Mouse (Mus musculus): ENCODE measurements around the gene Sfswap.
"Not testable (repeated sequence)": the region's sequence is repeated elsewhere in the genome, so short reads cannot be mapped to it uniquely, and the experiment has no call there.

The Sfswap gene

GRCm38 (mm10) chr5:129586016-129586415 is 85.0 kb downstream of the Sfswap start:
- peak; percentile 86 to 91 for DNase-seq (ENCODE audit: low spot score in 2 of 2)

GRCm38 (mm10) chr5:129586471-129586870 is 85.5 kb downstream of the Sfswap start:
- DNase-seq (ENCODE audit: low spot score in 2 of 2) = no peak

- peak; percentile 54 to 71 for DNase-seq (ENCODE audit: low spot score in 2 of 2)
Observed at GRCm38 (mm10) chr5:129590915-129591314, 89.9 kb downstream of the Sfswap start.

GRCm38 (mm10) chr5:129594116-129595114 is 93.4 kb downstream of the Sfswap start:
- peak; percentile 88 to 93 for DNase-seq (ENCODE audit: low spot score in 2 of 2)

- DNase-seq (ENCODE audit: low spot score in 2 of 2) = no peak
Observed at GRCm38 (mm10) chr5:129602071-129602487, 101.1 kb downstream of the Sfswap start.

GRCm38 (mm10) chr5:129607476-129607875 is 106.5 kb downstream of the Sfswap start:
- DNase-seq (ENCODE audit: low spot score in 2 of 2) = no peak

- peak; percentile 84 to 88 for DNase-seq (ENCODE audit: low spot score in 2 of 2)
Observed at GRCm38 (mm10) chr5:129611060-129611459, 110.0 kb downstream of the Sfswap start.

GRCm38 (mm10) chr5:129620600-129620999 is 119.6 kb downstream of the Sfswap start:
- DNase-seq (ENCODE audit: low spot score in 2 of 2) = not testable (repeated sequence)

Data from right cerebral cortex, postnatal 10 days (tissue).